In genomic region chr7:46030145-46030488, GRCm38 (mm10) we compare ENCODE assay signal across 9 mouse cellular contexts. TPM values are rescaled to one million over a fixed set of nuclear protein-coding genes. Genes with fewer than 3 reads are reported as not detected.
A peak's percentile ranks its signal among the peaks of the same experiment; 100 is the strongest.
DNase-seq lines count a peak whose midpoint lies in the region; ATAC-seq lines count a peak whose summit lies in the region.
"Had no signal": no experiment of that assay in that cellular context is flagged by ENCODE, and none has a peak within 500 bp of the region (broad histone marks: within the 10 kb centered on the region; RNA-seq: fewer than 3 reads in every experiment).

Gene Abcc6 (minus strand): TSS chr7:46030302.

- H3K27ac ChIP-seq in forebrain, embryonic 10.5 days: peak within 1 kb of the TSS; percentile 60; the same call in 1 of the 2 replicates
- H3K27ac ChIP-seq in forebrain, embryonic 14.5 days (ENCODE audit: low read depth, low read length): no peak within 1 kb of the TSS

- H3K4me2 ChIP-seq in forebrain, embryonic 14.5 days (ENCODE audit: low read length): no peak within 1 kb of the TSS

- H3K4me3 ChIP-seq in forebrain, embryonic 10.5 days: peak within 1 kb of the TSS; percentile 27; the same call in 1 of the 2 replicates
- H3K4me3 ChIP-seq in forebrain, embryonic 14.5 days (ENCODE audit: low read depth, low read length): no peak within 1 kb of the TSS

- 9% methylated on average over 11 of the region's 11 CpGs for WGBS in forebrain, embryonic 10.5 days
- 6% methylated on average over 11 of the region's 11 CpGs for WGBS in forebrain, embryonic 14.5 days

- H3K4me1 ChIP-seq in forebrain, embryonic 10.5 days: peaks cover 32% of the 10 kb centered on the region
- peaks cover 10% of the 10 kb centered on the region for H3K4me1 ChIP-seq in forebrain, embryonic 14.5 days (ENCODE audit: control insufficient read depth, insufficient read depth, low read length)

- peak; percentile 41 for DNase-seq in forebrain, embryonic 10.5 days (ENCODE audit: extremely low spot score, low spot score)
- no peak for DNase-seq in forebrain, embryonic 14.5 days (ENCODE audit: low spot score)
- DNase-seq in embryo, embryonic 10.5 days (ENCODE audit: low spot score): peak; percentile 45
- DNase-seq in kidney, postnatal 14 days: peak; percentile 86
- peak; percentile 17 for DNase-seq in lung, postnatal 25 days (ENCODE audit: low spot score)
- no peak for DNase-seq in cerebellum, postnatal 10 days
- no peak for DNase-seq in frontal cortex, postnatal 25 days (ENCODE audit: low spot score in 2 of 2)
- DNase-seq in cerebellum, adult 9-11 months: no peak

- no peaks in the 10 kb centered on the region for H3K36me3 ChIP-seq in forebrain, embryonic 10.5 days (replicated peaks)
- H3K36me3 ChIP-seq in forebrain, embryonic 14.5 days (ENCODE audit: control insufficient read depth, insufficient read depth, low read length): no peaks in the 10 kb centered on the region

- ATAC-seq in forebrain, embryonic 14.5 days: no peak

- no peaks in the 10 kb centered on the region for H3K9me3 ChIP-seq in forebrain, embryonic 10.5 days
- H3K9me3 ChIP-seq in forebrain, embryonic 14.5 days (replicated peaks; ENCODE audit: control insufficient read depth, low read length): no peaks in the 10 kb centered on the region

- H3K27me3 ChIP-seq in forebrain, embryonic 10.5 days (ENCODE audit: poor library complexity, severe bottlenecking): no peaks in the 10 kb centered on the region; the same call in 1 of the 2 replicates
- no peaks in the 10 kb centered on the region for H3K27me3 ChIP-seq in forebrain, embryonic 14.5 days (replicated peaks; ENCODE audit: control insufficient read depth, insufficient read depth, low read length)

- H3K9ac ChIP-seq in forebrain, embryonic 14.5 days (ENCODE audit: low read length): no peak within 1 kb of the TSS; the same call in 1 of the 2 replicates

RNA-seq across cellular contexts. Expression of gene Abcc6, which starts in this region (rescaled TPM):
- polyA plus RNA-seq in forebrain, embryonic 10.5 days (2016; fragmentation: Nextera tagmentation; extraction: Ambion mirVana): 0.10 and 0.33 TPM in 2 replicates
- 0.30 and 0.33 TPM in 2 replicates for polyA plus RNA-seq in forebrain, embryonic 14.5 days (2014; fragmentation: Nextera tagmentation; extraction: Ambion mirVana)
- polyA plus RNA-seq: C2C12 had no signal

Comparison
In these comparisons a context has a peak if more than half of its experiments do, and no peak if none do; other contexts are left out.
1. Peak in DNase-seq, H3K4me3 ChIP-seq and H3K27ac ChIP-seq in forebrain, embryonic 10.5 days; RNA of the gene not detected or under 1 TPM.
2. DNase-seq: peak in embryo, embryonic 10.5 days (single experiment), kidney, postnatal 14 days (single experiment) and lung, postnatal 25 days (single experiment); none in forebrain, embryonic 14.5 days (single experiment), cerebellum, postnatal 10 days (0 of 2), frontal cortex, postnatal 25 days (0 of 2) and cerebellum, adult 9-11 months (single experiment).